ENCODE assay signal across 1 mouse cellular context in the genomic region with DNA sequence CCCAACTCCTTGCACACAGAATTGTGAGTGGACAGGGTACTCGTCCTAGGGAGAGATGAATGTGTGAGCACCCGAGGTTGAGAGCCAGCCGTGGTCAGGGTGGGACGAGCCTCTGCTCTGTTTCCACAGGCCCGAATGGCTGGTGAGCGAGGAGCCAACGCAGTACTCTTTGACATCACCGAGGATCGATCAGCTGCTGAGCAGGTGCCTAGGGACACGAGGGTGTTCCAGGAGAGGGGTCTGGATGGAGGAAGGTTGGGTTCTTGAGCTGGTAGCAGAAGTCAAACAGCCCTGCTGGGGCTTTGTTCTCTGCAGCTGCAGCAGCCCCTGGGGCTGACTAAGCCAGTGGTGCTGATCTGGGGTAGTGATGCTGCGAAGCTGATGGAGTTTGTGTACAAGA.
TF ChIP-seq lines count a peak whose summit lies in the region.

No protein-coding gene starts in this region.

TF ChIP-seq in MEL, 35 proteins besides CTCF, POLR2A, EP300 and RAD21 (continued from another document):
- no peak for TF ChIP-seq GATA1 (IDR thresholded peaks at IDR 0.05; ENCODE audit: low read depth, low read length)
- TF ChIP-seq BHLHE40 (IDR thresholded peaks at IDR 0.05; ENCODE audit: borderline replicate concordance, low read depth, low read length) = no peak
- TF ChIP-seq CHD2 (IDR thresholded peaks at IDR 0.05; ENCODE audit: low read length) = no peak
- no peak for TF ChIP-seq KAT2A (conservative IDR thresholded peaks at IDR 0.05; ENCODE audit: low read depth, low read length)
- TF ChIP-seq NRF1 (IDR thresholded peaks at IDR 0.05; ENCODE audit: insufficient read depth, low read depth, low read length, poor library complexity, severe bottlenecking) = no peak
- TF ChIP-seq JUND (IDR thresholded peaks at IDR 0.05; ENCODE audit: low read depth, low read length) = no peak
- TF ChIP-seq POLR2AphosphoS2 (IDR thresholded peaks at IDR 0.05; ENCODE audit: low read length) = no peak
